Mouse (Mus musculus): ENCODE data around the gene Zmynd8.

DNA sequence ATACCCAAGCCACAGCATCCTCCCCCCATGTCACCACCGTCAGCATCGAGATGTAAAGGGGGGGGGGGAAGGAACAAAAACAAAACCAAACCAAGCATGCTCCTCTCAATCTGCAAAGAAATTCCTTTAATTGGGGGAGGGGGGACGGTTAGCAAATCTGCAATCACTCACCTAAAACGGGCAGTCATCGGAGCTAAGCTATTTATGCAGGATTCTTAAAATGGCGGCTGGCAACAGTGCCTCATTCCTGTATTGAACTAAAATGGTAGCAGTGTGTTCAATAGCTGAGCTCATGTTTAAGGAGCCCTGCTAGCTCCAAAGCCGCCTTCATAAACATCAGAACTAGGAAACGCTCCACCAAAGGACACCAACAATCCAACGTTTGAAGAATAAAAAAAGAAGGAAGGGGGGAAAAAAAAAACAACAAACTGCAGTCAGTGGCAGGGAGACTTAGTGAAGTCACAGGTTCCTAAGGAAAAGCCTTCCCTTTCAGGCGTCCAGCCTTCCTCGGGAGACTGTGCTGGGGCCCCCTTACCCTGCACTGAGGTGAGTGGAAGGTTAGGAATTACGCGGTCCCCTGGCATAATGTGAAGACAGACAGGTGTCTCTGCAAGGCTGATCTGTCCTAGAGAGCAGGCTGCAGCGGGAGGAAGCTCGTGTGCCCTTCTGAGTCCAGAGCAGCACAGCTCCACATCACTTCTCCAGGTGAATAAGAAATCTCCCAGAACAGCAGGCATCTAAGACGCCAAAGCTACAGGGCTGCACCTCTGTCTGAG, 19.2 kb downstream of the Zmynd8 start:
- TF ChIP-seq MAFK (IDR thresholded peaks at IDR 0.05; ENCODE audit: insufficient read depth, low read depth, low read length) (no peak), HCFC1 (IDR thresholded peaks at IDR 0.05; ENCODE audit: borderline replicate concordance, insufficient read depth, low read length) (no peak), ZC3H11A (IDR thresholded peaks at IDR 0.05; ENCODE audit: borderline replicate concordance, low read depth, low read length) (0 out of 2 replicates have a peak, but pooled peaks have one; percentile 26), ZNF384 (IDR thresholded peaks at IDR 0.05; ENCODE audit: low read depth, low read length) (no peak), CHD2 (IDR thresholded peaks at IDR 0.05; ENCODE audit: low read depth, low read length) (no peak)

Data from ES-E14 (cell line).